Mouse (Mus musculus) liver, embryonic 12.5 days (tissue): ENCODE results near the gene Col26a1. TPM values are rescaled to one million over a fixed set of nuclear protein-coding genes. Genes with fewer than 3 reads are reported as not detected.

Source experiments
- ATAC-seq: fragments of 200-750 bp; cut with Nextera tagmentation; 2 replicates; pipeline ENCODE4 v1.8.0; 2017; ENCODE audit warnings: moderate number of reproducible peaks, mild to moderate bottlenecking, moderate library complexity
- H3K27ac ChIP-seq: fragments of 300-500 bp; sonication (generic); 2 replicates; pipeline ENCODE4 v1.5.1; 2016; ENCODE audit warnings: mild to moderate bottlenecking
- H3K27me3 ChIP-seq: fragments of 300-500 bp; sonication (generic); replicated peaks from 2 replicates; pipeline ENCODE4 v1.6.1; 2016; ENCODE audit warnings: mild to moderate bottlenecking, moderate library complexity
- H3K36me3 ChIP-seq: fragments of 300-500 bp; sonication (generic); 2 replicates; pipeline ENCODE4 v1.6.1; 2016; ENCODE audit warnings: mild to moderate bottlenecking, moderate library complexity
- H3K4me1 ChIP-seq: fragments of 300-500 bp; sonication (generic); 2 replicates; pipeline ENCODE4 v1.6.1; 2016
- H3K4me2 ChIP-seq: fragments of 300-500 bp; sonication (generic); 2 replicates; pipeline ENCODE4 v1.6.1; 2016; ENCODE audit warnings: mild to moderate bottlenecking, moderate library complexity
- H3K4me3 ChIP-seq: fragments of 300-500 bp; sonication (generic); 2 replicates; pipeline ENCODE4 v1.5.1; 2016; ENCODE audit warnings: mild to moderate bottlenecking, moderate library complexity
- H3K9ac ChIP-seq: fragments of 300-500 bp; sonication (generic); 2 replicates; pipeline ENCODE4 v1.6.1; 2016; ENCODE audit warnings: mild to moderate bottlenecking, moderate library complexity
- H3K9me3 ChIP-seq: fragments of 300-500 bp; sonication (generic); replicated peaks from 2 replicates; pipeline ENCODE4 v1.6.1; 2016; ENCODE audit warnings: mild to moderate bottlenecking, moderate library complexity
- WGBS: fragments of 180-500 bp; shearing (Covaris S2); methylation state at CpG from one replicate; pipeline ENCODE4 v1.1.7; 2016; ENCODE audit not compliant: insufficient replicate concordance; 5-methylcytosine and 5-hydroxymethylcytosine counted together
- polyA plus RNA-seq: library from polyadenylated mRNA; unstranded; fragments of >200 nt; fragmentation: Nextera tagmentation; extraction: Ambion mirVana; gene quantifications from 2 replicates; pipeline ENCODE4 v1.2.1, GENCODE M21; 2016

Gene Col26a1
- polyA plus RNA-seq, 1 experiment from 2014 or later = 2.6 TPM

GRCm38 (mm10) chr5:136792541-136792940 lies 90.5 kb downstream of the Col26a1 start:
- no peaks in the 10 kb centered on the region for H3K36me3 ChIP-seq
- no peak overlapping the region for H3K27ac ChIP-seq
- no peak overlapping the region for H3K9ac ChIP-seq
- 65% methylated on average over 10 of the region's 10 CpGs for WGBS
- H3K4me2 ChIP-seq = no peak overlapping the region
- H3K27me3 ChIP-seq = no peaks in the 10 kb centered on the region
- H3K9me3 ChIP-seq = no peaks in the 10 kb centered on the region
- no peak overlapping the region for H3K4me3 ChIP-seq
- H3K4me1 ChIP-seq = peaks cover 12% of the 10 kb centered on the region
- no peak for ATAC-seq

GRCm38 (mm10) chr5:136791204-136791603 lies 91.8 kb downstream of the Col26a1 start:
- no peaks in the 10 kb centered on the region for H3K9me3 ChIP-seq
- H3K4me3 ChIP-seq = no peak overlapping the region
- no peaks in the 10 kb centered on the region for H3K27me3 ChIP-seq
- H3K4me2 ChIP-seq = no peak overlapping the region
- WGBS = 61% methylated on average over 3 of the region's 3 CpGs
- no peak overlapping the region for H3K27ac ChIP-seq
- H3K4me1 ChIP-seq = no peaks in the 10 kb centered on the region
- H3K9ac ChIP-seq = no peak overlapping the region
- no peak for ATAC-seq
- no peaks in the 10 kb centered on the region for H3K36me3 ChIP-seq

- no peaks in the 10 kb centered on the region for H3K36me3 ChIP-seq
- no peak overlapping the region for H3K27ac ChIP-seq
- H3K9ac ChIP-seq = no peak overlapping the region
- ATAC-seq = no peak
- no peak overlapping the region for H3K4me3 ChIP-seq
- H3K4me2 ChIP-seq = no peak overlapping the region
- WGBS = 12% methylated on average over 11 of the region's 11 CpGs
- no peaks in the 10 kb centered on the region for H3K4me1 ChIP-seq
- H3K27me3 ChIP-seq = no peaks in the 10 kb centered on the region
- no peaks in the 10 kb centered on the region for H3K9me3 ChIP-seq
These were observed 92.3 kb downstream of the Col26a1 start for GRCm38 (mm10) chr5:136790570-136791196.

- Histone ChIP-seq H3K4me1 (no peaks in the 10 kb centered on the region), H3K27me3 (no peaks in the 10 kb centered on the region), H3K36me3 (no peaks in the 10 kb centered on the region), H3K9me3 (no peaks in the 10 kb centered on the region), H3K4me2 (no peak overlapping the region), H3K27ac (no peak overlapping the region), H3K4me3 (no peak overlapping the region), H3K9ac (no peak overlapping the region)
- WGBS = 51% methylated on average over 8 of the region's 8 CpGs
- no peak for ATAC-seq
These were observed 98.5 kb downstream of the Col26a1 start for GRCm38 (mm10) chr5:136784531-136784930.

GRCm38 (mm10) chr5:136782600-136782999 lies 100.4 kb downstream of the Col26a1 start:
- no peaks in the 10 kb centered on the region for H3K36me3 ChIP-seq
- H3K4me2 ChIP-seq = no peak overlapping the region
- ATAC-seq = no peak
- no peaks in the 10 kb centered on the region for H3K4me1 ChIP-seq
- no peak overlapping the region for H3K4me3 ChIP-seq
- no peak overlapping the region for H3K9ac ChIP-seq
- H3K9me3 ChIP-seq = no peaks in the 10 kb centered on the region
- H3K27me3 ChIP-seq = no peaks in the 10 kb centered on the region
- no peak overlapping the region for H3K27ac ChIP-seq
- 44% methylated on average over 13 of the region's 13 CpGs for WGBS

GRCm38 (mm10) chr5:136780465-136780864 lies 102.5 kb downstream of the Col26a1 start:
- ATAC-seq = no peak
- Histone ChIP-seq H3K36me3 (no peaks in the 10 kb centered on the region), H3K27ac (no peak overlapping the region), H3K4me1 (no peaks in the 10 kb centered on the region), H3K4me3 (no peak overlapping the region), H3K4me2 (no peak overlapping the region), H3K9ac (no peak overlapping the region), H3K9me3 (no peaks in the 10 kb centered on the region), H3K27me3 (no peaks in the 10 kb centered on the region)
- 27% methylated on average over 10 of the region's 10 CpGs for WGBS

GRCm38 (mm10) chr5:136779946-136780345 lies 103.1 kb downstream of the Col26a1 start:
- H3K9me3 ChIP-seq = peaks cover 4% of the 10 kb centered on the region; the same call in 1 of the 2 replicates
- no peaks in the 10 kb centered on the region for H3K4me1 ChIP-seq
- H3K4me2 ChIP-seq = no peak overlapping the region
- H3K4me3 ChIP-seq = no peak overlapping the region
- no peaks in the 10 kb centered on the region for H3K36me3 ChIP-seq
- no peak overlapping the region for H3K9ac ChIP-seq
- ATAC-seq = no peak
- 84% methylated on average over 6 of the region's 6 CpGs for WGBS
- no peak overlapping the region for H3K27ac ChIP-seq
- no peaks in the 10 kb centered on the region for H3K27me3 ChIP-seq

GRCm38 (mm10) chr5:136775548-136775947 lies 107.5 kb downstream of the Col26a1 start:
- H3K27me3 ChIP-seq = no peaks in the 10 kb centered on the region; the same call in 1 of the 2 replicates
- ATAC-seq = no peak
- no peaks in the 10 kb centered on the region for H3K4me1 ChIP-seq
- H3K4me2 ChIP-seq = no peak overlapping the region
- 56% methylated on average over 3 of the region's 3 CpGs for WGBS
- H3K9me3 ChIP-seq = peaks cover 8% of the 10 kb centered on the region; the same call in 1 of the 2 replicates
- H3K36me3 ChIP-seq = no peaks in the 10 kb centered on the region
- H3K9ac ChIP-seq = no peak overlapping the region
- no peak overlapping the region for H3K4me3 ChIP-seq
- no peak overlapping the region for H3K27ac ChIP-seq

- WGBS = 49% methylated on average over 22 of the region's 22 CpGs
- ATAC-seq = peak; percentile 18; the same call in 1 of the 2 replicates
- Histone ChIP-seq H3K27ac (no peak overlapping the region), H3K9ac (no peak overlapping the region), H3K36me3 (no peaks in the 10 kb centered on the region), H3K27me3 (no peaks in the 10 kb centered on the region; the same call in 1 of the 2 replicates), H3K4me2 (no peak overlapping the region), H3K4me1 (no peaks in the 10 kb centered on the region), H3K4me3 (no peak overlapping the region), H3K9me3 (peaks cover 8% of the 10 kb centered on the region; the same call in 1 of the 2 replicates)
These were observed 109.7 kb downstream of the Col26a1 start for GRCm38 (mm10) chr5:136773044-136774039.

- Histone ChIP-seq H3K36me3 (no peaks in the 10 kb centered on the region), H3K9me3 (peaks cover 8% of the 10 kb centered on the region; the same call in 1 of the 2 replicates), H3K4me3 (no peak overlapping the region), H3K27me3 (no peaks in the 10 kb centered on the region; the same call in 1 of the 2 replicates), H3K9ac (no peak overlapping the region), H3K27ac (no peak overlapping the region), H3K4me2 (no peak overlapping the region), H3K4me1 (no peaks in the 10 kb centered on the region)
- ATAC-seq = no peak
- 72% methylated on average over 10 of the region's 10 CpGs for WGBS
These were observed 111.9 kb downstream of the Col26a1 start for GRCm38 (mm10) chr5:136771132-136771531.

GRCm38 (mm10) chr5:136767304-136767703 lies 115.7 kb downstream of the Col26a1 start:
- Histone ChIP-seq H3K4me1 (no peaks in the 10 kb centered on the region), H3K4me2 (no peak overlapping the region)
- ATAC-seq = no peak

GRCm38 (mm10) chr5:136764157-136764669 lies 118.8 kb downstream of the Col26a1 start:
- no peaks in the 10 kb centered on the region for H3K4me1 ChIP-seq
- H3K36me3 ChIP-seq = no peaks in the 10 kb centered on the region
- no peak overlapping the region for H3K4me3 ChIP-seq
- H3K4me2 ChIP-seq = no peak overlapping the region
- no peaks in the 10 kb centered on the region; the same call in 1 of the 2 replicates for H3K27me3 ChIP-seq
- no peaks in the 10 kb centered on the region for H3K9me3 ChIP-seq
- H3K27ac ChIP-seq = no peak overlapping the region
- H3K9ac ChIP-seq = no peak overlapping the region
- 43% methylated on average over 8 of the region's 8 CpGs for WGBS
- no peak for ATAC-seq

More at GRCm38 (mm10) chr5:136767304-136767703, 115.7 kb downstream of the Col26a1 start:
- 59% methylated on average over 9 of the region's 9 CpGs for WGBS
- Histone ChIP-seq H3K27ac (no peak overlapping the region), H3K36me3 (no peaks in the 10 kb centered on the region), H3K4me3 (no peak overlapping the region), H3K9me3 (no peaks in the 10 kb centered on the region), H3K9ac (no peak overlapping the region), H3K27me3 (no peaks in the 10 kb centered on the region)
